In genomic region chr13:48994903-48995302, GRCm38 (mm10) we compare ENCODE assay signal across 12 mouse cellular contexts. TPM values are rescaled to one million over a fixed set of nuclear protein-coding genes. Genes with fewer than 3 reads are reported as not detected.
DNase-seq lines count a peak whose midpoint lies in the region; ATAC-seq lines count a peak whose summit lies in the region.
"Had no signal": no experiment of that assay in that cellular context is flagged by ENCODE, and none has a peak within 500 bp of the region (broad histone marks: within the 10 kb centered on the region; RNA-seq: fewer than 3 reads in every experiment).

No protein-coding gene starts in this region.

- H3K27ac ChIP-seq in lung, embryonic 16.5 days (ENCODE audit: low read length): no peak overlapping the region
- peak overlapping the region; percentile 4; the same call in 1 of the 2 replicates for H3K27ac ChIP-seq in limb, embryonic 10.5 days
- H3K27ac ChIP-seq: embryonic facial prominence, embryonic 12.5 days had no signal

- no peaks in the 10 kb centered on the region for H3K4me1 ChIP-seq in lung, embryonic 16.5 days (replicated peaks; ENCODE audit: control insufficient read depth, insufficient read depth, low read length)
- H3K4me1 ChIP-seq in limb, embryonic 10.5 days: peaks cover 11% of the 10 kb centered on the region
- H3K4me1 ChIP-seq: embryonic facial prominence, embryonic 12.5 days had no signal

- 19% methylated on average over 3 of the region's 3 CpGs for WGBS in lung, embryonic 16.5 days
- 54% methylated on average over 3 of the region's 3 CpGs for WGBS in limb, embryonic 10.5 days

- DNase-seq in lung, postnatal 10 days: no peak
- DNase-seq in embryo, embryonic 11 days: peak; percentile 52
- DNase-seq in limb, embryonic 10.5 days (ENCODE audit: low spot score): no peak
- peak; percentile 49 to 56 for DNase-seq in thymus, postnatal 10 days (ENCODE audit: low spot score in 2 of 2)
- DNase-seq in adrenal gland, postnatal 4 days (ENCODE audit: low spot score in 2 of 2): no peak
- no peak for DNase-seq in adrenal gland, postnatal 25 days
- DNase-seq in layer of hippocampus, postnatal 25 days (ENCODE audit: extremely low spot score in 1 of 2, low spot score in 1 of 2): no peak
- DNase-seq: heart, postnatal 36 days had no signal

- no peak overlapping the region for H3K9ac ChIP-seq in lung, embryonic 16.5 days (ENCODE audit: low read length)
- H3K9ac ChIP-seq: embryonic facial prominence, embryonic 12.5 days had no signal

- peak; percentile 74; the same call in 1 of the 2 replicates for ATAC-seq in lung, embryonic 16.5 days (ENCODE audit: low read depth)
- ATAC-seq: Patski had no signal

- H3K4me2 ChIP-seq in lung, embryonic 16.5 days (ENCODE audit: low read depth, low read length): no peak overlapping the region
- H3K4me2 ChIP-seq: embryonic facial prominence, embryonic 12.5 days; liver, embryonic 11.5 days had no signal

- no peak overlapping the region for H3K4me3 ChIP-seq in lung, embryonic 16.5 days (ENCODE audit: low read length)
- H3K4me3 ChIP-seq in limb, embryonic 10.5 days: no peak overlapping the region
- H3K4me3 ChIP-seq: embryonic facial prominence, embryonic 12.5 days had no signal

- H3K36me3 ChIP-seq in lung, embryonic 16.5 days (ENCODE audit: control insufficient read depth, insufficient read depth, low read length): no peaks in the 10 kb centered on the region
- no peaks in the 10 kb centered on the region for H3K36me3 ChIP-seq in limb, embryonic 10.5 days
- H3K36me3 ChIP-seq: embryonic facial prominence, embryonic 12.5 days had no signal

- no peaks in the 10 kb centered on the region for H3K9me3 ChIP-seq in lung, embryonic 16.5 days (ENCODE audit: control insufficient read depth, low read length)
- H3K9me3 ChIP-seq in limb, embryonic 10.5 days (replicated peaks): no peaks in the 10 kb centered on the region
- H3K9me3 ChIP-seq: embryonic facial prominence, embryonic 12.5 days had no signal

- no peaks in the 10 kb centered on the region for H3K27me3 ChIP-seq in lung, embryonic 16.5 days (ENCODE audit: control insufficient read depth, insufficient read depth, low read depth, low read length)
- H3K27me3 ChIP-seq in limb, embryonic 10.5 days (ENCODE audit: low read depth, poor library complexity, severe bottlenecking): no peaks in the 10 kb centered on the region
- H3K27me3 ChIP-seq: embryonic facial prominence, embryonic 12.5 days; Patski had no signal

RNA-seq across cellular contexts. Expression of gene Fam120a, which starts 27.1 kb away (rescaled TPM):
- 22.6 and 22.8 TPM in 2 replicates for polyA plus RNA-seq in lung, embryonic 16.5 days (2015; fragmentation: Nextera tagmentation; extraction: Ambion mirVana)
- 15.3 and 16.7 TPM in 2 replicates for polyA plus RNA-seq in limb, embryonic 10.5 days (2016; fragmentation: Nextera tagmentation; extraction: Ambion mirVana)
- total RNA-seq in adrenal gland, postnatal 4 days (2021): 100 to 1,000 TPM; 171 to 179 TPM
- 189 TPM in 2 replicates for total RNA-seq in adrenal gland, postnatal 25 days (2021)
- 100 to 1,000 TPM; 116 to 119 TPM for total RNA-seq in layer of hippocampus, postnatal 25 days (2021)

Comparison
In these comparisons a context has a peak if more than half of its experiments do, and no peak if none do; other contexts are left out.
1. DNase-seq: peak in embryo, embryonic 11 days (single experiment) and thymus, postnatal 10 days (2 of 2); none in lung, postnatal 10 days (single experiment), limb, embryonic 10.5 days (single experiment), adrenal gland, postnatal 4 days (0 of 2), adrenal gland, postnatal 25 days (single experiment) and layer of hippocampus, postnatal 25 days (0 of 2).